Comparison of ENCODE assay signal across 9 mouse cellular contexts in genomic region chrX:36111622-36112421, GRCm38 (mm10). TPM values are rescaled to one million over a fixed set of nuclear protein-coding genes. Genes with fewer than 3 reads are reported as not detected.
DNase-seq lines count a peak whose midpoint lies in the region; ATAC-seq and TF ChIP-seq lines count a peak whose summit lies in the region.
"Had no signal": no experiment of that assay in that cellular context is flagged by ENCODE, and none has a peak within 500 bp of the region (broad histone marks: within the 10 kb centered on the region; RNA-seq: fewer than 3 reads in every experiment).

TSS of gene Il13ra1 (plus strand) at chrX:36112110.

- TF ChIP-seq CTCF in left cerebral cortex, adult 2 months (IDR thresholded peaks at IDR 0.05): no peak

- 20% methylated on average over 46 of the region's 51 CpGs for WGBS in liver, embryonic 16.5 days (ENCODE audit: insufficient replicate concordance)
- 19% methylated on average over 51 of the region's 51 CpGs for WGBS in neural tube, embryonic 12.5 days

- peak; percentile 17 to 22 for DNase-seq in left cerebral cortex, adult 2 months (ENCODE audit: extremely low spot score in 1 of 2, low spot score in 2 of 2)
- DNase-seq in left cerebral cortex, adult 11 months (ENCODE audit: low spot score): no peak
- peak; percentile 32 for DNase-seq in embryo, embryonic 9.5 days (ENCODE audit: extremely low spot score)
- DNase-seq in heart, adult 8-10 months (ENCODE audit: low spot score): peak; percentile 20
- DNase-seq in kidney, adult 18-20 months: peak; percentile 75
- DNase-seq in thymus, postnatal 14 days: peak; percentile 21

- H3K27me3 ChIP-seq in liver, embryonic 16.5 days (ENCODE audit: control insufficient read depth, insufficient read depth, low read depth, low read length): peaks cover 3% of the 10 kb centered on the region; the same call in 1 of the 2 replicates
- no peaks in the 10 kb centered on the region for H3K27me3 ChIP-seq in neural tube, embryonic 12.5 days (replicated peaks)

- peak; percentile 47; the same call in 1 of the 2 replicates for ATAC-seq in liver, embryonic 16.5 days (ENCODE audit: low read depth)
- ATAC-seq in neural tube, embryonic 12.5 days (ENCODE audit: low FRiP score, low read depth): peak; percentile 75

- H3K9ac ChIP-seq in liver, embryonic 16.5 days (ENCODE audit: low read depth, low read length): peak within 1 kb of the TSS; percentile 31; the same call in 1 of the 2 replicates
- 0 out of 2 replicates have a peak within 1 kb of the TSS, but pooled peaks have one; percentile 42 for H3K9ac ChIP-seq in neural tube, embryonic 12.5 days

- no peaks in the 10 kb centered on the region for H3K9me3 ChIP-seq in liver, embryonic 16.5 days (replicated peaks; ENCODE audit: control insufficient read depth, low read length)
- H3K9me3 ChIP-seq in neural tube, embryonic 12.5 days: no peaks in the 10 kb centered on the region

- H3K4me1 ChIP-seq in liver, embryonic 16.5 days (ENCODE audit: control insufficient read depth, low read depth, low read length): no peaks in the 10 kb centered on the region
- H3K4me1 ChIP-seq in neural tube, embryonic 12.5 days: no peaks in the 10 kb centered on the region

- H3K36me3 ChIP-seq in liver, embryonic 16.5 days (ENCODE audit: control insufficient read depth, insufficient read depth): no peaks in the 10 kb centered on the region
- H3K36me3 ChIP-seq in neural tube, embryonic 12.5 days: no peaks in the 10 kb centered on the region

- intact Hi-C loops in left cerebral cortex, adult 2 months (cut with DNase I): no loop called here

- peak within 1 kb of the TSS; percentile 48 for H3K4me2 ChIP-seq in liver, embryonic 16.5 days (ENCODE audit: low read depth, low read length)
- peak within 1 kb of the TSS; percentile 77 for H3K4me2 ChIP-seq in neural tube, embryonic 12.5 days (replicated peaks)

- no peak within 1 kb of the TSS for H3K27ac ChIP-seq in left cerebral cortex, adult 2 months
- no peak within 1 kb of the TSS for H3K27ac ChIP-seq in liver, embryonic 16.5 days (ENCODE audit: low read length)
- no peak within 1 kb of the TSS for H3K27ac ChIP-seq in neural tube, embryonic 12.5 days

- H3K4me3 ChIP-seq in left cerebral cortex, adult 2 months: peak within 1 kb of the TSS; percentile 47
- peak within 1 kb of the TSS; percentile 49 for H3K4me3 ChIP-seq in liver, embryonic 16.5 days (ENCODE audit: low read depth, low read length)
- H3K4me3 ChIP-seq in neural tube, embryonic 12.5 days: peak within 1 kb of the TSS; percentile 42

RNA-seq across cellular contexts. Expression of gene Il13ra1, which starts in this region (rescaled TPM):
- 1 to 10 TPM; 3.8 to 4.3 TPM for total RNA-seq in left cerebral cortex, adult 2 months (2021)
- 10 to 100 TPM; 23.2 to 32.6 (median 30.3) TPM for total RNA-seq in heart, adult 8-10 months (2022)
- polyA plus RNA-seq in liver, embryonic 16.5 days (2015; fragmentation: Nextera tagmentation; extraction: Ambion mirVana): 5.8 and 6.4 TPM in 2 replicates
- polyA plus RNA-seq in neural tube, embryonic 12.5 days (2016; fragmentation: Nextera tagmentation; extraction: Ambion mirVana): 3.5 and 4.0 TPM in 2 replicates
- total RNA-seq: MEL had no signal

Comparison
In these comparisons a context has a peak if more than half of its experiments do, and no peak if none do; other contexts are left out.
1. RNA of gene Il13ra1 (total RNA-seq): 23.2 to 32.6 TPM in heart, adult 8-10 months; 3.8 to 4.3 TPM in left cerebral cortex, adult 2 months; every median in the first group is over 4 times any median in the second.
2. Peak in every context shown above with its lines, with median percentiles within 50 percentile points of each other: H3K4me3 ChIP-seq.